Mouse (Mus musculus): ENCODE measurements around the gene Bloc1s6.

DNA sequence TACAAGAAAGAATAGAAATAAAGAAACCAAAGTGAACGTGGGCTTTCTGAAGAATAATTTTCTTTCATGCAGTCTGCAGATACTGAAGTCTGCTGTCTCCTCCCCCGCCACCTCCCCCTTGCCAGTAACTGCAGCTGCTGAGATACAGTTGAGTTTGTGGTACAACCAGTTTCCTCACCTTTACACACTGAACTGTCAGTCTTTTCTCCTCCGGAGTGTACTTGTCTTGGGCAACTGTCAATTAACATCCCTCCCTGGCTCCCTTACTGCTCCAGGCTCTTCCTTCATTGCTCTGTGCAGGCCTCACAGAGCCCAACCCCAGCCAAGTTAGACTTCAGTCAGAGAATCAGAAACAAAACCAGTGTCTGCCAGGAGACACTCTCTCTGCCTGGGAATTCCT, 17.7 kb upstream of the Bloc1s6 start:
- TF ChIP-seq CTCF (IDR thresholded peaks at IDR 0.05; ENCODE audit: low read depth, low read length) (no peak), POLR2A (IDR thresholded peaks at IDR 0.05; ENCODE audit: extremely low read depth, insufficient read depth, low read length) (no peak)

Data from liver, adult 2 months (tissue).